Mouse (Mus musculus): ENCODE data around the gene Ube3b.
A peak's percentile ranks its signal among the peaks of the same experiment; 100 is the strongest.

Ube3b gene

GRCm38 (mm10) chr5:114373581-114373980 lies 6.8 kb upstream of the Ube3b start:
- DNase-seq (ENCODE audit: low spot score): no peak

GRCm38 (mm10) chr5:114374409-114375213 lies 5.8 kb upstream of the Ube3b start:
- DNase-seq (ENCODE audit: low spot score): no peak

GRCm38 (mm10) chr5:114378177-114378920 lies 2.1 kb upstream of the Ube3b start:
- no peak for DNase-seq (ENCODE audit: low spot score)

GRCm38 (mm10) chr5:114378936-114379335 lies 1.5 kb upstream of the Ube3b start:
- DNase-seq (ENCODE audit: low spot score): peak; percentile 48

GRCm38 (mm10) chr5:114379763-114380162 lies 644 bp upstream of the Ube3b start:
- peak; percentile 30 for DNase-seq (ENCODE audit: low spot score)

GRCm38 (mm10) chr5:114381013-114381351 lies 575 bp downstream of the Ube3b start:
- no peak for DNase-seq (ENCODE audit: low spot score)

- DNase-seq (ENCODE audit: low spot score): no peak
These were observed 2.9 kb downstream of the Ube3b start for GRCm38 (mm10) chr5:114383184-114383904.

- no peak for DNase-seq (ENCODE audit: low spot score)
These were observed 4.0 kb downstream of the Ube3b start for GRCm38 (mm10) chr5:114384448-114384847.

GRCm38 (mm10) chr5:114393169-114393568 lies 12.8 kb downstream of the Ube3b start:
- no peak for DNase-seq (ENCODE audit: low spot score)

- no peak for DNase-seq (ENCODE audit: low spot score)
These were observed 26.2 kb downstream of the Ube3b start for GRCm38 (mm10) chr5:114406592-114406991.

- no peak for DNase-seq (ENCODE audit: low spot score)
These were observed 26.9 kb downstream of the Ube3b start for GRCm38 (mm10) chr5:114407269-114407668.

- DNase-seq (ENCODE audit: low spot score): no peak
These were observed 27.4 kb downstream of the Ube3b start for GRCm38 (mm10) chr5:114407810-114408209.

GRCm38 (mm10) chr5:114408846-114409245 lies 28.4 kb downstream of the Ube3b start:
- no peak for DNase-seq (ENCODE audit: low spot score)

- DNase-seq (ENCODE audit: low spot score): no peak
These were observed 30.0 kb downstream of the Ube3b start for GRCm38 (mm10) chr5:114410429-114410828.

GRCm38 (mm10) chr5:114412361-114412998 lies 32.1 kb downstream of the Ube3b start:
- peak; percentile 34 for DNase-seq (ENCODE audit: low spot score)

- peak; percentile 87 for DNase-seq (ENCODE audit: low spot score)
These were observed 32.8 kb downstream of the Ube3b start for GRCm38 (mm10) chr5:114413067-114413735.

- no peak for DNase-seq (ENCODE audit: low spot score)
These were observed 35.2 kb downstream of the Ube3b start for GRCm38 (mm10) chr5:114415606-114416005.

- DNase-seq (ENCODE audit: low spot score): no peak
These were observed 36.4 kb downstream of the Ube3b start for GRCm38 (mm10) chr5:114416855-114417254.

- no peak for DNase-seq (ENCODE audit: low spot score)
These were observed 38.1 kb downstream of the Ube3b start for GRCm38 (mm10) chr5:114418541-114418940.

GRCm38 (mm10) chr5:114421561-114422298 lies 41.3 kb downstream of the Ube3b start:
- peak; percentile 82 for DNase-seq (ENCODE audit: low spot score)

- DNase-seq (ENCODE audit: low spot score): no peak
These were observed 42.2 kb downstream of the Ube3b start for GRCm38 (mm10) chr5:114422591-114422990.
